Mouse (Mus musculus) forebrain, embryonic 14.5 days (tissue): ENCODE data around the gene Cox10. TPM values are rescaled to one million over a fixed set of nuclear protein-coding genes. Genes with fewer than 3 reads are reported as not detected.

Experiments
- ATAC-seq: fragments of 200-750 bp; cut with Nextera tagmentation; 2 replicates; pipeline ENCODE4 v1.8.0; 2017; ENCODE audit warnings: mild to moderate bottlenecking, moderate library complexity
- DNase-seq: peaks from one replicate; pipeline ENCODE4 v3.0.0-alpha.2; 2015; ENCODE audit warnings: low spot score
- H3K27ac ChIP-seq: fragments of 300-500 bp; sonication (generic); 2 replicates; pipeline ENCODE4 v1.5.1; 2014; ENCODE audit warnings: low read depth, mild to moderate bottlenecking, control low read depth, low read length, moderate library complexity
- H3K27me3 ChIP-seq: fragments of 300-500 bp; sonication (generic); replicated peaks from 2 replicates; pipeline ENCODE4 v1.6.1; 2014; ENCODE audit warnings: low read length, control low read depth, mixed read lengths; ENCODE audit not compliant: control insufficient read depth, insufficient read depth
- H3K36me3 ChIP-seq: fragments of 300-500 bp; sonication (generic); 2 replicates; pipeline ENCODE4 v1.6.1; 2014; ENCODE audit warnings: low read length, control low read depth; ENCODE audit not compliant: control insufficient read depth, insufficient read depth
- H3K4me1 ChIP-seq: fragments of 300-500 bp; sonication (generic); 2 replicates; pipeline ENCODE4 v1.6.1; 2014; ENCODE audit warnings: antibody characterized with exemption, low read length, control low read depth; ENCODE audit not compliant: control insufficient read depth, insufficient read depth
- H3K4me2 ChIP-seq: fragments of 300-500 bp; sonication (generic); 2 replicates; pipeline ENCODE4 v1.6.1; 2014; ENCODE audit warnings: mild to moderate bottlenecking, control low read depth, low read length
- H3K4me3 ChIP-seq: fragments of 300-500 bp; sonication (generic); 2 replicates; pipeline ENCODE4 v1.5.1; 2014; ENCODE audit warnings: low read depth, low read length, control low read depth
- H3K9ac ChIP-seq: fragments of 300-500 bp; sonication (generic); 2 replicates; pipeline ENCODE4 v1.6.1; 2014; ENCODE audit warnings: mild to moderate bottlenecking, low read length, control low read depth, moderate library complexity
- H3K9me3 ChIP-seq: fragments of 300-500 bp; sonication (generic); replicated peaks from 2 replicates; pipeline ENCODE4 v1.6.1; 2016; ENCODE audit warnings: low read length, control low read depth, mixed read lengths; ENCODE audit not compliant: control insufficient read depth
- WGBS: fragments of 180-500 bp; shearing (Covaris S2); extraction: QIAGEN DNeasy Blood & Tissue Kit; methylation state at CpG from one replicate; pipeline ENCODE4 v1.1.7; 2014; 5-methylcytosine and 5-hydroxymethylcytosine counted together
- polyA plus RNA-seq: library from polyadenylated mRNA; unstranded; fragments of >200 nt; fragmentation: Nextera tagmentation; extraction: Ambion mirVana; gene quantifications from 2 replicates; pipeline ENCODE4 v1.2.1, GENCODE M21; 2014

Gene Cox10
- polyA plus RNA-seq, 1 experiment from 2014 or later, result 20.0 TPM

DNA sequence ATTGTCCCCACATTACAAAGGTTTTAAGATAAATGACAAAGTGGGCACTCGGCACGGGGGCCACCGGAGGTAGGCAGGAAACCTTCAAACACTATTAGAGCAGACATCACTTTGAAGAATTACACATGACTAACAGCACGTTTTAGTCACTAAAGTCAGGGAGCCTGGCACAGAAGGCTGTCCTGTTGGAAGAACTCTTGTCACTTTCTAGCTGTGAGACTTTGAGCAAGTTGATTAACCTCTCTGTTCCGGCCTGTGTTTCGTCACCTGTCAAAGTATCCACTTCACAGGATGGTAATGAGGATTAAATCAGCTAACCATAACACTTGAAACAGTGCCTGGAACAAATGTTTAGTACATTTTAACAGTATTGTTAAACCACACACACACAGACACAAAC is 161.7 kb downstream of the Cox10 start:
- ATAC-seq (no peak), DNase-seq (no peak)
- Histone ChIP-seq H3K4me1 (peaks cover 9% of the 10 kb centered on the region), H3K36me3 (no peaks in the 10 kb centered on the region), H3K27me3 (peaks cover 74% of the 10 kb centered on the region), H3K9ac (no peak overlapping the region), H3K9me3 (no peaks in the 10 kb centered on the region), H3K4me2 (no peak overlapping the region), H3K4me3 (no peak overlapping the region), H3K27ac (no peak overlapping the region)
- 22% methylated on average over 6 of the region's 6 CpGs for WGBS

- Histone ChIP-seq H3K36me3 (no peaks in the 10 kb centered on the region), H3K27ac (no peak overlapping the region), H3K4me3 (peak overlapping the region; percentile 26), H3K4me1 (peaks cover 3% of the 10 kb centered on the region; the same call in 1 of the 2 replicates), H3K9me3 (no peaks in the 10 kb centered on the region), H3K4me2 (peak overlapping the region; percentile 60), H3K27me3 (peaks cover 51% of the 10 kb centered on the region), H3K9ac (peak overlapping the region; percentile 29; the same call in 1 of the 2 replicates)
- peak; percentile 79 for DNase-seq
- WGBS, result 2% methylated on average over 20 of the region's 20 CpGs
- ATAC-seq, result peak; percentile 93
These were observed 164.9 kb downstream of the Cox10 start for GRCm38 (mm10) chr11:63914388-63914787.

DNA sequence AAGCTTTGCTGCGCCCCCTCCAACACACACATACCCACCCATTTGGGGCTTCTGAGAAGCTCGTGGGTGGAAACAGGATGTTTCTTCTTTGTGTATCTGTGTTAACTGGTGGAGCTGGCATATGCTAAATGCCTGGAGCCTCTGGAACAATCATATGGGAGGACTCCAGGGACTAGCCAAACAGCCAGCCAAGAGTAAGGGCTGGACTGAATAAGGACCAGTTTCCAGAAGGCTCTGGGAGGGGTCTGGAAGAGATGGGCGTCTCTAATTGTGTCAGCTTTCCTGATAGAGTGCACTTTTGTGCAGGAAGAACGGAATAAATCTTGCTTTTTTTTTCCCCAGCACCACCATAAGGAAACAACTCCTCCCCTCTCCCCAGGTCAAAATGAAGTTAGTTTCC is 165.3 kb downstream of the Cox10 start:
- H3K27me3 ChIP-seq, result peaks cover 47% of the 10 kb centered on the region
- 34% methylated on average over 4 of the region's 4 CpGs for WGBS
- H3K27ac ChIP-seq, result no peak overlapping the region
- peaks cover 3% of the 10 kb centered on the region; the same call in 1 of the 2 replicates for H3K4me1 ChIP-seq
- no peaks in the 10 kb centered on the region for H3K9me3 ChIP-seq
- peak; percentile 58; the same call in 1 of the 2 replicates for ATAC-seq
- H3K9ac ChIP-seq, result peak overlapping the region; percentile 29; the same call in 1 of the 2 replicates
- H3K4me2 ChIP-seq, result peak overlapping the region; percentile 60
- DNase-seq, result peak; percentile 20
- H3K4me3 ChIP-seq, result peak overlapping the region; percentile 26
- H3K36me3 ChIP-seq, result no peaks in the 10 kb centered on the region

Other genes starting within 250 kb of the Cox10 start
- 3.3 and 3.9 TPM in 2 replicates for gene Hs3st3b1, start 157.2 kb downstream of the Cox10 start, polyA plus RNA-seq